Mouse (Mus musculus) thymus, postnatal 14 days (tissue): Measurements from ENCODE around the gene Fam168a.
"Not testable (repeated sequence)": the region's sequence is repeated elsewhere in the genome, so short reads cannot be mapped to it uniquely, and the experiment has no call there.

Experiments
- DNase-seq: peaks from one replicate; pipeline ENCODE4 v3.0.0; 2021

Fam168a gene

GRCm38 (mm10) chr7:100845412-100845811 is 139.0 kb downstream of the Fam168a start:
- DNase-seq: no peak

DNA sequence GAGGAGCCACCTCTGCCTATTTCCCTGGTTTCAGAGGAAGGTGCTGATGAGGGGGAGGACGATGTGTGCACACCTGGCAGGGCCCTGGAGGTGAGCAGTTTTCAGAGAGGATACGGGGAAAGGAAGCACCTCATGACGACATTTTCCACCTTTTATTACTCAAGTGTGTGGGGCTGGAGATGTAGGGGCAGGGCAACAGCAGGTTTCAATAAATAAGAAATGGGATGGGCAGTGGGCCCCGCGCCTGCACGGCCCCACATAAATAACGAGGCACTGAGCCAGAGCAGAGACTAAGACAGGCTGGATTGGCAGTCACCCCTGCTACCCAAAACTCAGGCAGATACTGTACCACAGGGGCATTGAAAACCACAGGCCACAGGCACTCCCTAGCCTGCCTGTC is 139.6 kb downstream of the Fam168a start:
- DNase-seq: not testable (repeated sequence)

- no peak for DNase-seq
These were observed 140.7 kb downstream of the Fam168a start for GRCm38 (mm10) chr7:100847131-100847530.

- peak; percentile 80 for DNase-seq
These were observed 142.3 kb downstream of the Fam168a start for GRCm38 (mm10) chr7:100848744-100849143.

DNA sequence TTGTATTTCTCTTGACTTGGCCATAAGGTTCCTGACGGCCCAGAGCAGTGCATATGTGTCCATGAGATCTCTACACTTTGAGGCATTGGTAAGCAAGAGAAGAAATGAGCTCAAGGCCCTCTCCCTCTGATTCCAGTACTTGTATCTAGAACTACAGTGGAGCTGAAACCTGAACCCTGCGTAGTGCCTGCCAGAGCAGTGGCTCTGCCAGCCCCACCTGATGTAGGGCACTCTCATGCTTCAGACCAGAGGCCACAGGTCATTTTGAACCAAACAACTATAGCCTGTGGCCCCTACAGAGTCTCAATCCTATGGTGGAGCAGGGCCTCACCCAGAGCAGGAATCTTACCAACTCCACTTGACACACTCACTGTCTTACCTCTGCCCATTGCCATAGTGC is 143.1 kb downstream of the Fam168a start:
- no peak for DNase-seq

GRCm38 (mm10) chr7:100851481-100852356 is 145.3 kb downstream of the Fam168a start:
- no peak for DNase-seq

DNA sequence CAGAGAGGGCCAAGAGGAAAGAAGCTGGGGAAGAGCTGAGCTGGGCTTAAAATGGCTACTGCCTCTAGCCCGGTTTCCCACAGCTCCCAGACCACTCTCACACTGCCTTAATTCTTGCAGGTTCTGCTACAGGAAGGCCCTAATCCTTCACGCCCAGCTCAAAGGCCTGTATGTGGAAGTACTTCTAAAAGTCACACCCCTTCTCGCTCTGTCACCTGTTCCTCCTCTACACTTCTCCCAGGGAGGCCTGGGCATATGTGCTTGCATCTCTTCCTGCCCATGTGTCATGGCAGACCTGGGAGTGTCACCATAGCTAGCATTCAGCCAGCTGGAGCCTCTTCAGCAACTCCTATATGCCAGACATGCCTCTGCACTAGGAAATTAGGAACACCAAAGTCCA is 147.0 kb downstream of the Fam168a start:
- DNase-seq: no peak

DNA sequence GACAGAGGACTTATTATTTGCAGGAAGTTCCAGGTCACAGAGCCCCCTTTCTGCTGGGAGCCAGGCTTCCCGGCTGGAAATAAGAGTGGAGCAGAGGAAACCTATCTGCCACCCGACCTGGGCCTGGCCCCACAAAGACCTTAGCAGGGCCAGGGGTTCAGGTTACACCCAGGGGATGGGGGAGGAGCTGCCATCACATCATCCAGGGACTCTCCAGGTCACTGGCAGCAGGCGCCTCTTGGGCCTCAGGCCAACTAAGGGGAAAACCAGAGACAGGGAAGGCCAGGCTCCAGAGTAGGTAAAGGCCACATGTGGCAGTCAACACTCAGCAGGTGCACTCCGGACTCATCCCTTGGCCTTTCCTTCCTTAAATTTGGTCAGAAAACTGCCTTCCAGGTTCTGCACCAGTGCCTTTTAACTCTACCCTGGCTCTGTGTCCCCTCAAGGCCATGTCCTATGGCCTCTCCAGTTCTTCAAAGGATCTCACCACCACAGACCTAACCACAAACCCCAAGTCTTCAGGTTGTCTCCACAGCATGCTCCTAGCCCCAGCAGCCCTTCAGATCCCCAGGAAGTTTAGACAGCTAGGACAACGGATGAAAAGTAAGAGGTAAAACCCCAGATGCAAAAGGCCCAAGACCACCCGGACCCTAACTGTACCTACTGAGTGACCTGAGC is 147.8 kb downstream of the Fam168a start:
- peak; percentile 14 for DNase-seq

DNA sequence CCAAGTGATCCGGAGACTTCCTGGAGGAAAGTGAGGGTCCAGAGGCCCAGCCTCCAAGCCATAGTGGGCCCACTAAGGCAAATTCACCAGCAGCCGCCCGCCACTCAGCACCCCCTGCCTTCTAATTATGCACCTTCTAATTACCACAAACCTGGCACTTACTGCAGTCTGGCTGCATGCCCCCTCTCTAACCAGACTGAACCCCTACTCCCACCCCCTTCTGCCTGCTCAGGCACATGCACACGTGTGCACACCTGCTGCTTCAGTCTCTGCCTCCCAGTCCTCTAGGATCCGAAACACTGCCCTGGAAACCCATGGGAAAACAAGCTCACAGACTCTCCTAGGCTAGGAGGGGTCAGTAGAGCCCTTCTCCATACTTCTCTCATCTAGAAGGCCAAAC is 148.4 kb downstream of the Fam168a start:
- peak; percentile 20 for DNase-seq

GRCm38 (mm10) chr7:100855300-100855699 is 148.9 kb downstream of the Fam168a start:
- peak; percentile 25 for DNase-seq

- peak; percentile 80 for DNase-seq
These were observed 149.5 kb downstream of the Fam168a start for GRCm38 (mm10) chr7:100855795-100856573.

DNA sequence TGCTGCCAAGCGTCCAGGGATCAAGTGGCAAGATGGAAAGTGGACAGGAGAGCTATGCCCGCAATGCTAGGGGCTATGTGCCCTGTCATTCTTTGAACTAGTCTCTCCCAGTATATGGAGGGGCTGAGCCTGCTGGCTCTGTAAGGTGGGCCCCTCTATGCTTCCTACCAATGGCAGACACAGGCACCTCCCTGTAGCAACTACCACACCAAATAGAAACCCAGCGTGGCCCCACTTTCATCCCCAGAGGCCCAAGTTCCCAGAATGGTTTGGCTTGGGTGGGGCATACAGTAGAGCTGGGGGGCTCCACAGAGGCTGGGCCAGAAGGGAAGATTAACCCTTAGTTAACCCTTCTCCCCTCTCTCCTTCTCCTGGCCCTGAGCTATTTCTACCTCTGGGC is 154.0 kb downstream of the Fam168a start:
- no peak for DNase-seq

GRCm38 (mm10) chr7:100861209-100861608 is 154.8 kb downstream of the Fam168a start:
- DNase-seq: no peak

DNA sequence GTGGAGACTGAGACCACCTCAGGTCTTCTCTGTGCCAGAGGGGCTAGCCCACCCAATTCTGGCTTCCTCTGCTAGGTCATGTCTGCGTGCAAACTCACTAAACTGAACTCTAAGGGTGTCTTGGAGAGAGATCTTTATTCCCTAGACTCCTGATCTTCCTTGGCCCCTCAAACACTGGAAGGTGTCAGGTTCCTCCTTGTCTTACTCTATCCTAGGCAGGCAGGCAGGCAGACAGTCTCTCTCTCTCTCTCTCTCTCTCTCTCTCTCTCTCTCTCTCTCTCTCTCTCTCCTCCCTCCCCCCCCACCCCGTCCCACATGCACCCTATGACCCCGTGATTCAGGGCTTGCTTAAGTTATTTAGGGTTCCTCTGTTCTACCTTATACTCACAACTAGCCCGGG is 155.9 kb downstream of the Fam168a start:
- DNase-seq: no peak

DNA sequence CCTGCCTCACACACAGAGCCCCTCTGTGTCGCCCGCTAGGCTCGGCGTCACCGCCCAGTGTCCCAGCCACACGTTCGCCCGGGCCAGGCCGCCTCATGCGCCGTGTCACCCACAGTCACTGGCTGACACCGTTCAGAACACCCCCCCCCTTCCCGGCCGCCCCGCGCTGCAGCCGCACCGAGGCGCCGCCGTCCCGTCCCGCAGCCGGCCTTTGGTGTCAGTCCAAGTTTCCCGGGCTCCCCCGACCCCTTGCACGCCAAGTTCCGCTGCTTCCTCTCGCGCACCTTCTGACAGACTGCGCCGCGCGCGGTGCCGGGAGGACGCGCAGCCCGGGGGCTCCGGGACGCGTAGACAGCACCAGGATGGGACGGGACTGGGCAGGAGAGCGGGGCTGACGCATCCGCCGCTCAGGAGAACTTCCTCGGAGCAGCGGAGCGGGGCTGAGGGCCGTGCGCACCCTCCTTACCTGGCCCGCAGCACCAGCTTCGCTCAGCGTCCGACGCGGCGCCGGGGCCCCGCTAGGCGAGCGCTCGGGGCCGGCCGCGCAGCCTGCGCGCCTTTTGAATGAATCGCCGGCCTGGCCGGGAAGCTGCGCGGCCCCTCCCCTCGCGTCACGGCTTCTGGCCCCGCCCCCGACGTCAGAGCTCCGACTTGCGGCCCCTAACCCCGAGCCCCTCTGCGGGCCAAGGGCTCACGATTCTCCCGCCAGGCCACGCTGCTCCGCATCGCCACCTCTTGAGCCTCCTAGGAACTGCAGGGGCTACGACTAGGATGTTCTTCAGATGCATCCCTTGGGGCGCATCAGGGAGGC is 156.6 kb downstream of the Fam168a start, which contains the start of gene Relt:
TSS of gene Relt (minus strand) at position 619 of the 811 bp plus-strand sequence.
- peak; percentile 99 for DNase-seq

DNA sequence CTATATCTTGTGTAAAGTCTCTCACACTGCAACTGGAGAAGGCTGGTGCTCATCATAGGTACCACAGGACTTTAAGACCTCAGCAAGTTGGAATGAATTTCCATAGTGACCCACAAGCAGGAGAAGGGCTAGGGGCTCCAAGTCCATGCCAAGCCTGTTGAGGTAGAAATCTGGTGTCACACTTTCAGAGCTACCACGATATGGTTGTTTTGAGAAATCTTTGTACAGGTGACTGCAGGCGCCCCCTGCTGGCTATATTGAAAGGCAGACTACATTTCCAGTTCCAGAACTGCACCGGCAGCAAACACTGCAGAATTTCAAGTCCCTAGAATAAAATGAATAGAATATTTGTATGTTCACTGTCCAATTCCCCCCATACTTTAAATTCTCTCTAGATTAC is 160.2 kb downstream of the Fam168a start:
- peak; percentile 79 for DNase-seq

GRCm38 (mm10) chr7:100867561-100867960 is 161.1 kb downstream of the Fam168a start:
- no peak for DNase-seq

DNA sequence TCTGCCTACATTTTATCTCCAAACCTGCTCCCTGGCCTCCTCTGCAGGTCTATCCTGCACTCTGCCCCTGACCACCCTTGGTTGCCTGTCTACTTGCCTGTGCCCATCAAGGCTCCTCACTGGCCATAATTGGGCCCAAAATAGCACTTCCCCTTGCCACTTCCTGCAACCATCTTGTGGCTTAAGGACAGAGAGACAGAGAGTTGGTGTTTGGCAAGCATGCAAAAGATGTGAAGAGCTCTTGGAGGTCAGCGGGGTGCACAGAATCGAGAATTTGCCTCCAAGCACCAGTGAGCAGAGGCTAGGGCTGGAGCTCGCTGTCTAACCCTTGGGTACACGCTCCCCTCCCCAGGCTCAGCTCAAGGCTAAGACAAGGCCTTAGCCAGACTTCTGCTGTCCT is 162.1 kb downstream of the Fam168a start:
- DNase-seq: no peak

GRCm38 (mm10) chr7:100869877-100870629 is 163.6 kb downstream of the Fam168a start:
- DNase-seq: no peak

GRCm38 (mm10) chr7:100871355-100871754 is 164.9 kb downstream of the Fam168a start:
- DNase-seq: no peak

GRCm38 (mm10) chr7:100871892-100872291 is 165.5 kb downstream of the Fam168a start:
- DNase-seq: no peak

- no peak for DNase-seq
These were observed 166.8 kb downstream of the Fam168a start for GRCm38 (mm10) chr7:100873197-100873596.
